Mouse (Mus musculus) T-cell, adult 2 months (primary cell): ENCODE measurements around the gene Endod1.

ENCODE experiments used
- DNase-seq: peaks from one replicate; pipeline ENCODE4 v3.0.0; 2022; ENCODE audit warnings: low spot score

Gene Endod1

DNA sequence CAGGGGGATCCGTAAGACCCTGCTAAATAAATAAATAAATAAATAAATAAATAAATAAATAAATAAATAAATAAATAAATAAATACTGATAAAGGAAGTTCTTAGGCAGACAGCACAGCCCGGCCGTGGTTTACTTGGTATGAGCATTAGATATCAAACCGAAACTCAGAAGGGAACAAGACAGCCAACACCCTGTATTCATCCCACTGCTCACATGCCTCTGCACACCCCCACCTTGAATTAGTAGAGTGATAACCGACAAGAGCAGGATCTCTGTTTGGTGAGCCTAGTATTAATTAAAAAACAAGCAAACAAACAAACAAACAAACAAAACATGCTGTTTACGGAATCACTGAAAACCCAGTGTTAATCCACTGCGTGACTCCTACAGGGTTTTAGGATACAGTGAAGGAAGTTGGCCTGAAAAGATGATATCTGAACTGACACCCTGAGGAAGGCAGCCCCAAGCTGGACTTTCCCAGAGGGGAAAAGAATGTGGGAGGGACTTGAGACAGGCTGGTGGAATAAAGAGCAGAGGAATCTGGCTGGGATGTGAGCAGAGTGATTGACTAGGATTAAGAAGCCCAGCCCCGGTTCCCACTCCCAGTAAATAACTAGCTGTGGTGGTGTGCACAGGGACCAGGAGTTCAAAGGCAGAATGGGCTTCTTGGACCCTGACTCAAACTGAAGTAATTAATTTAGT is at the start of gene Endod1:
TSS of gene Endod1 (minus strand) at position 155 of the 703 bp plus-strand sequence.
- no peak for DNase-seq

DNA sequence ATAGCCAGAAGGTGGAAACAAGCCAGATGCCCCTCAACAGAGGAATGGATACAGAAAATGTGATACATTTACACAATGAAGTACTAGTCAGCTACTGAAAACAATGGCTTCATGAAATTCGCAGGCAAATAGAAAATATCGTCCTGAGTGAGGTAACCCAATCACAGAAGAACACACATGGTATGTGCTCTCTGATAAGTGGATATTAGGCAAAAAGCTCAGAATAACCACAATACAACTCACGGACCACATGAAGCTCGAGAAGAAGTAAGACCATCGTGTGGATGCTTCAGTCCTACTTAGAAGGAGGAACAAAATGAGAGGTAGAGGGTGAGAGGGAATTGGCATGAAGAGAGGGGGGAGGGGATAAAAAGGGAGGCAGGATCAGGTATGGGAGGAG is 27.8 kb upstream of the Endod1 start:
- DNase-seq = no peak

GRCm38 (mm10) chr9:14408044-14408443 is 26.7 kb upstream of the Endod1 start:
- DNase-seq = no peak

DNA sequence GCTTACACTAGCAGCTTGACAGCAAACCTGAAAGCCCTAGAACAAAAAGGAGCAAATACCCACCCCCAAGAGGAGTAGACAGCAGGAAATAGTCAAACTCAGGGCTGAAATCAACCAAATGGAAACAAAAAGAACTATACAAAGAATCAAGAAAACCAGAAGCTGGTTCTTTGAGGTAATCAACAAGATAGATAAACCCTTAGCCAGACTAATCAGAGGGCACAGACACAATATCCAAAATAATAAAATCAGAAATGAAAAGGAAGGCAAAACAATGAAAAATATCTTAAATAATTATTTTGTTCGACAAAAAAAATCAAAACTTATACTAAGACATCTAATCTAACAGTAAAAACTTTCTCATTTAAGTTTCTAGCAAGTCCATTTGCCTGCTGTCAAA is 24.7 kb upstream of the Endod1 start:
- DNase-seq = no peak

DNA sequence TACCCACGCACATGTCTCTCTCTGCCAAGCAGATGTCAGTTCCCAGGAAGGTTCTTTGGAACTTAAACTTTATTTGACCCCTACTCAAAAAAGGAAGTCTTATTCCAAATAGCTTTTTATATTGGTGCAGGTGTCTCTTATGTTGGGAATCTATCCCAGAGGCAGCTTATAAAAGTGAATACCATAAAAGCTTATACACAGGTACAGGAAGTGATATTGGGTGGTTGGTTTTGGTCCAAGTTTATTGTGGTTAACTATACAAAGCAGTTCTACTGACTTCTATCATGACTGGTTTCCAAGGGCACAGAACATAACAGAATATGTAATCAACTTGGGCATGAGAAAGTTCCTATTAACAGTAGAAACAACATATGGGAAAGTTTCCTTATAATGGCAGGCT is 20.8 kb upstream of the Endod1 start:
- DNase-seq = no peak

DNA sequence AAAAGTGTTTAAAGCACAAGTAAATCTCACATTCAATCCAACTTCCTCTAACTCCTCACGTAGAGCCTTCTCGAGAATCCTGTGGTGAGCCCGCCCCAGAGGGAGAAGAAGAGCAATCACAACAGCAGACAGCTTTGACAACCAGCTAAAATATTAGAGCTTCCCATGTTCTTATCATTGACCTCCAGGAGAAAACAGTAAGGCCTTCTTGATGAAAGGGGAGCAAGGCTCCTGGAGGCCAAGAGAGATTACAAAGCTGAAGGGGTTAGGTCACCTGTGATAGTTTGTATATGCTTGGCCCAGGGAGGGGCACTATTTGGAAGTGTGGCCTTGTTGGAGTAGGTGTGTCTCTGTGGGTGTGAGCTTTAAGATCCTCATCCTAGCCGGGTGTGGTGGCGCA is 19.1 kb upstream of the Endod1 start:
- no peak for DNase-seq

DNA sequence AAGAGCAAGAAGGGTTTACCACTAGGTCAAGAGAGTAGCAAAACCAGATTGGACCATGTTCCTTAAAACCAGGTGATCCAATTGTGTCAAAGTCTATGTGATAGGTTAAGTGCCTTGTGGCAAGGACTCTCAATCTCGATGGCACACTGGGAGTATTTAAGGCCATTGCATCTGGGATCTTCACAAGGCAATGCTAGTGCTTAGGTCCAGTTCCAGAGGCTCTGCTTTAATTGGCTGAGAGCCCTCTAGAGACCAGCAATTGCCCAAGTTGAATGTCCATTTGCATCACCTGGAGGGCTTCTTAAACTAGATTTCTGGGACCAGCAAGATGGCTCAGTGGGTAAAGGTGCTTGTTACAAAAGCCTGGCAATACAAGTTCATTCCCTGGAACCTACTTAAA is 17.6 kb upstream of the Endod1 start:
- no peak for DNase-seq

- no peak for DNase-seq
Observed at GRCm38 (mm10) chr9:14398084-14398483, 16.8 kb upstream of the Endod1 start.

DNA sequence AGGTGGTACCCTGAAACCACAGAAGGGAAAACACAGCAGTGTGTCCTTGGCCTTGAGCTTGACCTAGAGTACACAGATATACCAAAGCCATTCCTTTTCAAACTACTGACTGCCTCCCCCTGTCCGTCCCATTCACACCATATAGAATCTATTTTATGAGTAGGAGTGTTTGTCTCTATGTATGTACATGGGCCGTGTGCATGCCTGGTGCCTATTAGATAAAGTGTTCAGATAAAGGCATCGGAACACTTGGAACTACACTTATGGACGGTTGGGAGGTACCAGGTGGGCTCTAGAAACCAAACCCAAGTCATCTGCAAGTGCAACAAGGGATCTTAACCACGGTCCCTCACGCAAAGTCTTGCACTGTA is 16.1 kb upstream of the Endod1 start:
- DNase-seq = no peak

- no peak for DNase-seq
Observed at GRCm38 (mm10) chr9:14396819-14397448, 15.6 kb upstream of the Endod1 start.

DNA sequence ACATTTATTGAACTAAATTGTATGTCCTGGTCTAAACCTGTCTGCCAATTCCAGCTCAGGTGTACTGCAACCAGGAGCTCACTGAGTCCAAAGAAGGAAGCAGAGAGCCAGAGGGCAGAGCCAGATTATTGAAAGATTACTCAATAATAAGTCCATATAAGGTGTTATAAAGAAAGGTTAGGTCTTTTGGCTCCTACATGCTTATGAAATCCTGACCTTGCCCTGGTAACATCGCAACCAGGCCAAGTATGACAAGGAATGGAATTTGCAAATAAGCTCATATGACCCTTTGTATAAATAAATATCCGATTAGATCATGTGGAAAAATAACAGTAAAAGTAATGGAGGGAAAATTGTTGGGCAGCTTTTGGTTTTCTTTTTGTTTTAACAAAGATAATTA is 14.8 kb upstream of the Endod1 start:
- DNase-seq = no peak

DNA sequence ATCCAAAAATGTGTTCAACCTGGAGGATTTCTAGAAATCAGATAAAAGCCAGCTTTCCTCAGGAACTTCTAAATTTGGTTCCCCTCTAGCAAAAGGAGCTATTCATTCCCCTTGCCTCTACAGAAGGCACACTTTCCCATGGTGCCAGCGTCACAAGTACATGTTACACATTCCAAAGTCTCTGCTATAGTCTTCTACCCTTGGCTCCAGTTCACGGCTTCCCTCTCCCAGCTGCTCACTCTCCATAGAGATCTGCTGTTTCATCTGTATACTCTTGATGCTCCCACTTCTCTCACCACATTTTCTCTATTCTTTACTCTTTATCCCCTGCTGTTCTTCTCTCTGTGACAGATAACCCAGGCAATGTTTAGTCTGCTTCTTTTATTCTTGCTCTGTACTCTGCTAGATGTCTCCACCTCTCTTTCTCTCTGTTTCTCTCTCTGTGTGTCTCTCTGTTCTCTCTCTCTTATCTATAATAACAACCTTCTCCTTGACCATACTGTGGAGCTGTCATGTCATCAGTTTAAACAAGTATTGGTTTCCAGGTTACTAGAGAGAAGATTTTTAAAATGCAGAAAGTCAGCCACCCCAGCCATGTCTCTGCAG is 13.8 kb upstream of the Endod1 start:
- no peak for DNase-seq

DNA sequence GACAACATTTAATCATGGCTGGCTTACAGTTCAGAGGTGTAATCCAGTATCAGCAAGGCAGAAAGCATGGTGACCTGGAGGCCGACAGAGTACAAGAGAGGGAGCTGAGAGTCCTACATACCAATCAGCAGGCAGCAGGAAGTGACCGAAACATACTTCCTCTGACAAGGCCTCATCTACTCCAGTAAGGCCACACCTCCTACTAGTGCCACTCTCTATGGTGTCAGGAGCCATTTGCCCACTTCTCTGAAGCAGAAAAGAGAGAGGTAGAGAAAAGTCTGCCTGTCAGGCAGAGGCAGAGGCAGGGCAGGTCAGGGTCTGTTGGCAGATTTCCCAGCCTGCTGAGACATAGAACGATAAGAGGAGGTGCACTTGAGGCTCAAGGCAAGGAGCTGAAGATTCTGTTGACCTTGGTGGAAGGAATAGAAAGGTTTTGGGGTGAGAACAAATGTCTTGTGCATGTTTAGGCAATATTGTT is 10.6 kb upstream of the Endod1 start:
- no peak for DNase-seq

GRCm38 (mm10) chr9:14391286-14391685 is 10.0 kb upstream of the Endod1 start:
- DNase-seq = no peak

- no peak for DNase-seq
Observed at GRCm38 (mm10) chr9:14390278-14390677, 9.0 kb upstream of the Endod1 start.

- DNase-seq = no peak
Observed at GRCm38 (mm10) chr9:14389050-14389621, 7.8 kb upstream of the Endod1 start.

- DNase-seq = no peak
Observed at GRCm38 (mm10) chr9:14388001-14388400, 6.7 kb upstream of the Endod1 start.

DNA sequence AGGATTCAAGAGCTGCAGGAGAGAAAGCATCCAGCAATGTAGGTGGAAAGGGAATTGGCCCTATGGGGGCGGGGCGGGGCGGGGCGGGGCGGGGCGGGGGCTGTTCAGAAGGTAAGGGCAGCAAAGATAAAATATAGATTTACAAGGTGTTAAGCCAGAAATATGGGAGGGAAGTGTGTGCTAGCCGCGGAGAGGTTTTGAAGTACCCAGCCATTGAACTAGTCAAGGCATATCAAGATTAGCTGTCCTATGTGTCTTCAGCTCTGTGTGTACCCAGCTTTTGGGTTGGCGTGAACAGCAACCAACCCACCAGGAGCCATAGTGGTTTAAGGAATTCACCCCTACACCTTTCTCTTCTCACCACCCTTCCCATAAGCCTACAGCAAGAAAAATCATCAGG is 5.5 kb upstream of the Endod1 start:
- DNase-seq = no peak

- no peak for DNase-seq
Observed at GRCm38 (mm10) chr9:14385665-14386064, 4.4 kb upstream of the Endod1 start.

GRCm38 (mm10) chr9:14383186-14383920 is 2.0 kb upstream of the Endod1 start:
- DNase-seq = no peak

GRCm38 (mm10) chr9:14382256-14382791 is 1.0 kb upstream of the Endod1 start:
- no peak for DNase-seq
